Mouse (Mus musculus): ENCODE results near the gene Marcksl1.

GRCm38 (mm10) chr4:129556532-129557223 is 43.3 kb downstream of the Marcksl1 start:
- TF ChIP-seq ELF1 (IDR thresholded peaks at IDR 0.05; ENCODE audit: low read depth, low read length) (no peak), ZKSCAN1 (IDR thresholded peaks at IDR 0.05; ENCODE audit: low read depth, low read length) (no peak), E2F4 (IDR thresholded peaks at IDR 0.05; ENCODE audit: borderline replicate concordance, low read depth, low read length) (no peak), CTCF (IDR thresholded peaks at IDR 0.05 in 2 of 3, conservative IDR thresholded peaks at IDR 0.05 in 1 of 3; ENCODE audit: control insufficient read depth in 1 of 3, insufficient read depth in 1 of 3, low read depth in 2 of 3, low read length in 3 of 3, poor library complexity in 1 of 3, severe bottlenecking in 1 of 3) (no peak), NELFE (IDR thresholded peaks at IDR 0.05; ENCODE audit: low read depth, low read length) (peak; percentile 49; the same call in 1 of the 2 replicates), CHD2 (IDR thresholded peaks at IDR 0.05; ENCODE audit: low read length) (no peak), GABPA (IDR thresholded peaks at IDR 0.05; ENCODE audit: low read depth, low read length) (no peak), BHLHE40 (IDR thresholded peaks at IDR 0.05; ENCODE audit: borderline replicate concordance, low read depth, low read length) (no peak), MAX (IDR thresholded peaks at IDR 0.05; ENCODE audit: low read length) (no peak), MXI1 (IDR thresholded peaks at IDR 0.05; ENCODE audit: low read depth, low read length) (0 out of 2 replicates have a peak, but pooled peaks have one; percentile 18), ZNF384 (IDR thresholded peaks at IDR 0.05; ENCODE audit: low read depth, low read length) (no peak), RCOR1 (IDR thresholded peaks at IDR 0.05; ENCODE audit: low read depth, low read length) (no peak), MYB (IDR thresholded peaks at IDR 0.05; ENCODE audit: low read depth, low read length) (no peak), POLR2AphosphoS2 (IDR thresholded peaks at IDR 0.05; ENCODE audit: low read length) (no peak)
